Mouse (Mus musculus) gastrocnemius, adult 18-20 months (tissue): Measurements from ENCODE around the gene Slc22a4. TPM values are rescaled to one million over a fixed set of nuclear protein-coding genes. Genes with fewer than 3 reads are reported as not detected.

ENCODE experiments used
- DNase-seq: peaks from one replicate; pipeline ENCODE4 v3.0.0; 2021; ENCODE audit warnings: low spot score
- long read RNA-seq, 2 experiments: library from polyadenylated mRNA; stranded (forward); transcript quantifications; one replicate each; pipeline ENCODE4 v2.0.0; 2021
- total RNA-seq, 2 experiments: library from RNA; stranded (reverse); gene quantifications; 2 replicates each; pipeline ENCODE4 v1.2.3; 2021

Gene Slc22a4
- 1 to 10 TPM; 2.9 to 3.1 TPM for total RNA-seq
- long read RNA-seq, experiment 1, partial matches to known transcripts = 0 of 3 reads
- long read RNA-seq, experiment 1, other reads (novel, unspliced or antisense) = 1 of 3 reads
- long read RNA-seq, experiment 2, partial matches to known transcripts = 0 of 2 reads
- long read RNA-seq, experiment 2, other reads (novel, unspliced or antisense) = 1 of 2 reads

GRCm38 (mm10) chr11:54028044-54028951, at the start of gene Slc22a4:
TSS of gene Slc22a4 (minus strand) at chr11:54028090.
- peak; percentile 83 for DNase-seq

- DNase-seq = peak; percentile 46
These were observed 48.2 kb upstream of the Slc22a4 start for GRCm38 (mm10) chr11:54076101-54076500.

- DNase-seq = peak; percentile 48
These were observed 47.5 kb upstream of the Slc22a4 start for GRCm38 (mm10) chr11:54075353-54075752.

GRCm38 (mm10) chr11:54073291-54073690, 45.4 kb upstream of the Slc22a4 start:
- DNase-seq = no peak

- peak; percentile 56 for DNase-seq
These were observed 44.0 kb upstream of the Slc22a4 start for GRCm38 (mm10) chr11:54071726-54072445.

- peak; percentile 32 for DNase-seq
These were observed 40.9 kb upstream of the Slc22a4 start, which contains the start of gene Pdlim4 for GRCm38 (mm10) chr11:54068520-54069371. TSS of gene Pdlim4 (minus strand) at chr11:54069014.

GRCm38 (mm10) chr11:54067996-54068519, 40.2 kb upstream of the Slc22a4 start:
- DNase-seq = no peak

- no peak for DNase-seq
These were observed 39.6 kb upstream of the Slc22a4 start for GRCm38 (mm10) chr11:54067318-54067995.

GRCm38 (mm10) chr11:54066400-54066799, 38.5 kb upstream of the Slc22a4 start:
- no peak for DNase-seq

GRCm38 (mm10) chr11:54065915-54066178, 38.0 kb upstream of the Slc22a4 start:
- no peak for DNase-seq

GRCm38 (mm10) chr11:54065106-54065914, 37.4 kb upstream of the Slc22a4 start:
- no peak for DNase-seq

- DNase-seq = no peak
These were observed 36.6 kb upstream of the Slc22a4 start for GRCm38 (mm10) chr11:54064412-54064978.

GRCm38 (mm10) chr11:54063472-54063775, 35.5 kb upstream of the Slc22a4 start:
- no peak for DNase-seq

GRCm38 (mm10) chr11:54062753-54063471, 35.0 kb upstream of the Slc22a4 start:
- DNase-seq = no peak

- peak; percentile 28 for DNase-seq
These were observed 34.3 kb upstream of the Slc22a4 start for GRCm38 (mm10) chr11:54062086-54062752.

GRCm38 (mm10) chr11:54060316-54060715, 32.4 kb upstream of the Slc22a4 start:
- peak; percentile 75 for DNase-seq

- no peak for DNase-seq
These were observed 31.6 kb upstream of the Slc22a4 start for GRCm38 (mm10) chr11:54059526-54059925.

GRCm38 (mm10) chr11:54058643-54059042, 30.8 kb upstream of the Slc22a4 start:
- DNase-seq = no peak
